Comparison of ENCODE assay signal across 8 mouse cellular contexts in the genomic region with DNA sequence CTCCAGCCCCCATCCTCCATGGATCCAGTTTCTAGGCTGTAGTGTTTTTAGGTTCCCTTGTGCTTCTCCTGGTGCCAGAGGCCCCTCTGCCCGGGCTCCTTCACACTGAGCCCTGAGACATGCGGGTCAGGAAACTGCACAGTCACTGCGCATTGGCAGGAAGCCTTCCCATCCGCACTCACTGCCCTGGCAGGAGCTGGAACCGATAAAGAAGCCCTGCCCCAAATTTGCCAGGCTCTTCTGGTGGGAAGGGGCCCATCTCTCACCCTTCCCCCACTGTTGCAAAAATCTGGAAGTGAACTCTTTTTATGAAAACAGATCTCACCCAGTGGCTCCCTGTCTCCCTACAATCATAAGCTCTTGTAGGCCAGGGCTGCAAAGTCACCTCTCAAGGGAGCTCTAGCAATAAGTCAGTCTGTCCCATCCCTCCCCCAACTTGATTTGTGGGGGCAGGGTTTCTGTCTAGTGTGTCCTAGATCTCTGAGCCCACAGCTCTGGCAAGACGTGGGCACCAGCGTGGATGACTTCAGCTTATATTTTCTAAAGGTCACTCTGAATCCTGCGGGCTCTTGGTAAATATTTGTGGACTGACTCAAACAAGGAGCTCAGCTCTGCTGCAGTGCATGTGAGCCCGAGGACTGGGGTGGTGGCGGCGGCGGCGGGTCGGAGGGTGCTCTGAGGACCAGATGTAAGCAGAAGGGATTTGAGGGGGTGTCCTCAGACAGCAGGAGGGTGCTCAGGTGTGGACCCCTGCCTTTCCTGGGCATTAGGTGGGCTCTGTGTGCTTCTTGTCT. TPM values are rescaled to one million over a fixed set of nuclear protein-coding genes. Genes with fewer than 3 reads are reported as not detected.
DNase-seq lines count a peak whose midpoint lies in the region; ATAC-seq and TF ChIP-seq lines count a peak whose summit lies in the region.

No protein-coding gene starts in this region.

- H3K4me3 ChIP-seq in bone marrow, adult 2 months (replicated peaks; ENCODE audit: control insufficient read depth, low read depth, low read length): peak overlapping the region; percentile 8
- H3K4me3 ChIP-seq in forebrain, embryonic 10.5 days: peak overlapping the region; percentile 48
- H3K4me3 ChIP-seq in hindbrain, embryonic 10.5 days: peak overlapping the region; percentile 48
- H3K4me3 ChIP-seq in limb, embryonic 10.5 days: peak overlapping the region; percentile 46
- H3K4me3 ChIP-seq in midbrain, embryonic 11.5 days (ENCODE audit: low read depth, low read length): no peak overlapping the region
- peak overlapping the region; percentile 36 for H3K4me3 ChIP-seq in stomach, postnatal 0 days (ENCODE audit: low read depth, low read length)

- peak overlapping the region; percentile 65 for H3K9ac ChIP-seq in midbrain, embryonic 11.5 days (ENCODE audit: low read length)
- H3K9ac ChIP-seq in stomach, postnatal 0 days (ENCODE audit: low read length): peak overlapping the region; percentile 73

- peaks cover 25% of the 10 kb centered on the region for H3K36me3 ChIP-seq in forebrain, embryonic 10.5 days (replicated peaks)
- H3K36me3 ChIP-seq in hindbrain, embryonic 10.5 days: peaks cover 21% of the 10 kb centered on the region
- peaks cover 21% of the 10 kb centered on the region for H3K36me3 ChIP-seq in limb, embryonic 10.5 days
- peaks cover 6% of the 10 kb centered on the region; the same call in 1 of the 2 replicates for H3K36me3 ChIP-seq in midbrain, embryonic 11.5 days (ENCODE audit: control insufficient read depth, insufficient read depth, low read length)
- H3K36me3 ChIP-seq in stomach, postnatal 0 days (ENCODE audit: control insufficient read depth, insufficient read depth, low read length): peaks cover 2% of the 10 kb centered on the region; the same call in 1 of the 2 replicates

- DNase-seq in layer of hippocampus, adult 11-12 months (ENCODE audit: low spot score): peak; percentile 61
- no peak for DNase-seq in layer of hippocampus, postnatal 14 days (ENCODE audit: low spot score in 2 of 2)
- no peak for DNase-seq in forebrain, embryonic 10.5 days (ENCODE audit: extremely low spot score, low spot score)
- peak; percentile 18 for DNase-seq in hindbrain, embryonic 10.5 days (ENCODE audit: low spot score)
- peak; percentile 41 for DNase-seq in limb, embryonic 10.5 days (ENCODE audit: low spot score)
- no peak for DNase-seq in midbrain, embryonic 11.5 days (ENCODE audit: low spot score, missing footprints)
- peak; percentile 85 for DNase-seq in stomach, postnatal 0 days (ENCODE audit: low spot score)

- no peak for TF ChIP-seq CTCF in bone marrow, adult 2 months (IDR thresholded peaks at IDR 0.05; ENCODE audit: control insufficient read depth, insufficient read depth, low read length)
- 0 out of 2 replicates have a peak, but pooled peaks have one; percentile 1 for TF ChIP-seq CTCF in stomach, postnatal 0 days (IDR thresholded peaks at IDR 0.05; ENCODE audit: low read depth)

- H3K27ac ChIP-seq in bone marrow, adult 2 months (ENCODE audit: control insufficient read depth, insufficient read depth, low read depth, low read length, poor library complexity): peak overlapping the region; percentile 97
- peak overlapping the region; percentile 91 for H3K27ac ChIP-seq in forebrain, embryonic 10.5 days
- peak overlapping the region; percentile 96 for H3K27ac ChIP-seq in hindbrain, embryonic 10.5 days
- peak overlapping the region; percentile 93 for H3K27ac ChIP-seq in limb, embryonic 10.5 days
- H3K27ac ChIP-seq in midbrain, embryonic 11.5 days (ENCODE audit: low read depth, low read length): peak overlapping the region; percentile 20; the same call in 1 of the 2 replicates
- H3K27ac ChIP-seq in stomach, postnatal 0 days (replicated peaks): peak overlapping the region; percentile 100

- peak; percentile 34 for TF ChIP-seq EP300 in stomach, postnatal 0 days (optimal IDR thresholded peaks at IDR 0.05)

- H3K4me1 ChIP-seq in bone marrow, adult 2 months (ENCODE audit: control insufficient read depth, insufficient read depth, low read length): peaks cover 6% of the 10 kb centered on the region
- H3K4me1 ChIP-seq in forebrain, embryonic 10.5 days: peaks cover 85% of the 10 kb centered on the region
- peaks cover 82% of the 10 kb centered on the region for H3K4me1 ChIP-seq in hindbrain, embryonic 10.5 days (replicated peaks)
- H3K4me1 ChIP-seq in limb, embryonic 10.5 days: peaks cover 72% of the 10 kb centered on the region
- peaks cover 52% of the 10 kb centered on the region for H3K4me1 ChIP-seq in midbrain, embryonic 11.5 days (ENCODE audit: control insufficient read depth, insufficient read depth, low read length)
- H3K4me1 ChIP-seq in stomach, postnatal 0 days (replicated peaks; ENCODE audit: control insufficient read depth, insufficient read depth): peaks cover 23% of the 10 kb centered on the region

- no peaks in the 10 kb centered on the region for H3K27me3 ChIP-seq in forebrain, embryonic 10.5 days (ENCODE audit: poor library complexity, severe bottlenecking)
- no peaks in the 10 kb centered on the region for H3K27me3 ChIP-seq in hindbrain, embryonic 10.5 days (ENCODE audit: insufficient read depth, poor library complexity, severe bottlenecking)
- H3K27me3 ChIP-seq in limb, embryonic 10.5 days (ENCODE audit: low read depth, poor library complexity, severe bottlenecking): no peaks in the 10 kb centered on the region
- H3K27me3 ChIP-seq in midbrain, embryonic 11.5 days (ENCODE audit: control insufficient read depth, insufficient read depth, low read length): no peaks in the 10 kb centered on the region
- no peaks in the 10 kb centered on the region for H3K27me3 ChIP-seq in stomach, postnatal 0 days (ENCODE audit: control insufficient read depth, insufficient read depth, low read length)

- peak; percentile 62; the same call in 1 of the 2 replicates for TF ChIP-seq POLR2A in bone marrow, adult 2 months (IDR thresholded peaks at IDR 0.05; ENCODE audit: borderline replicate concordance, control insufficient read depth, low read depth, low read length)

- peak overlapping the region; percentile 13; the same call in 1 of the 2 replicates for H3K4me2 ChIP-seq in midbrain, embryonic 11.5 days
- peak overlapping the region; percentile 79 for H3K4me2 ChIP-seq in stomach, postnatal 0 days (replicated peaks; ENCODE audit: low read depth)

- ATAC-seq in midbrain, embryonic 11.5 days (ENCODE audit: low FRiP score): no peak
- peak; percentile 15 for ATAC-seq in stomach, postnatal 0 days (ENCODE audit: low FRiP score, low TSS enrichment)

- H3K9me3 ChIP-seq in forebrain, embryonic 10.5 days: no peaks in the 10 kb centered on the region
- H3K9me3 ChIP-seq in hindbrain, embryonic 10.5 days: no peaks in the 10 kb centered on the region
- H3K9me3 ChIP-seq in limb, embryonic 10.5 days (replicated peaks): no peaks in the 10 kb centered on the region
- no peaks in the 10 kb centered on the region for H3K9me3 ChIP-seq in midbrain, embryonic 11.5 days (ENCODE audit: control insufficient read depth, low read length)
- no peaks in the 10 kb centered on the region for H3K9me3 ChIP-seq in stomach, postnatal 0 days (ENCODE audit: control insufficient read depth, low read length)

- 16% methylated on average over 14 of the region's 14 CpGs for WGBS in bone marrow, adult 2 months
- 69% methylated on average over 14 of the region's 14 CpGs for WGBS in forebrain, embryonic 10.5 days
- WGBS in hindbrain, embryonic 10.5 days: 58% methylated on average over 14 of the region's 14 CpGs
- 59% methylated on average over 14 of the region's 14 CpGs for WGBS in limb, embryonic 10.5 days
- WGBS in midbrain, embryonic 11.5 days: 65% methylated on average over 14 of the region's 14 CpGs
- WGBS in stomach, postnatal 0 days: 10% methylated on average over 14 of the region's 14 CpGs

RNA-seq across cellular contexts. Expression of gene Frmd8, which starts 26.8 kb away (rescaled TPM):
- 10 to 100 TPM; 19.8 to 20.1 TPM for total RNA-seq in layer of hippocampus, postnatal 14 days (2021)
- polyA plus RNA-seq in bone marrow, adult 2 months (2011; ENCODE audit: insufficient read depth, insufficient read length, low replicate concordance, missing spikeins): 14.3 and 18.1 TPM in 2 replicates
- 36.9 and 40.6 TPM in 2 replicates for polyA plus RNA-seq in forebrain, embryonic 10.5 days (2016; fragmentation: Nextera tagmentation; extraction: Ambion mirVana)
- polyA plus RNA-seq in hindbrain, embryonic 10.5 days (2016; fragmentation: Nextera tagmentation; extraction: Ambion mirVana): 37.2 and 37.8 TPM in 2 replicates
- polyA plus RNA-seq in limb, embryonic 10.5 days (2016; fragmentation: Nextera tagmentation; extraction: Ambion mirVana): 43.5 and 48.7 TPM in 2 replicates
- 11.5 and 14.0 TPM in 2 replicates for polyA plus RNA-seq in midbrain, embryonic 11.5 days (2014; fragmentation: Nextera tagmentation; extraction: Ambion mirVana)
- 13.8 and 18.8 TPM in 2 replicates for polyA plus RNA-seq in stomach, postnatal 0 days (2015; fragmentation: Nextera tagmentation; extraction: Ambion mirVana)

RNA-seq across cellular contexts. Expression of gene Slc25a45, which starts 29.4 kb away (rescaled TPM):
- 1 to 10 TPM; 3.6 to 3.7 TPM for total RNA-seq in layer of hippocampus, postnatal 14 days (2021)
- polyA plus RNA-seq in bone marrow, adult 2 months (2011; ENCODE audit: insufficient read depth, insufficient read length, low replicate concordance, missing spikeins): 11.6 and 24.6 TPM in 2 replicates
- 1.5 and 2.0 TPM in 2 replicates for polyA plus RNA-seq in forebrain, embryonic 10.5 days (2016; fragmentation: Nextera tagmentation; extraction: Ambion mirVana)
- 2.8 TPM in 2 replicates for polyA plus RNA-seq in hindbrain, embryonic 10.5 days (2016; fragmentation: Nextera tagmentation; extraction: Ambion mirVana)
- 1.8 TPM in 2 replicates for polyA plus RNA-seq in limb, embryonic 10.5 days (2016; fragmentation: Nextera tagmentation; extraction: Ambion mirVana)
- polyA plus RNA-seq in midbrain, embryonic 11.5 days (2014; fragmentation: Nextera tagmentation; extraction: Ambion mirVana): 1.1 and 1.8 TPM in 2 replicates
- polyA plus RNA-seq in stomach, postnatal 0 days (2015; fragmentation: Nextera tagmentation; extraction: Ambion mirVana): 2.9 and 3.2 TPM in 2 replicates

RNA-seq across cellular contexts. Expression of gene Tigd3, which starts 45.7 kb away (rescaled TPM):
- total RNA-seq in layer of hippocampus, postnatal 14 days (2021): 1 to 10 TPM; 3.4 to 4.2 TPM
- polyA plus RNA-seq in bone marrow, adult 2 months (2011; ENCODE audit: insufficient read depth, insufficient read length, low replicate concordance, missing spikeins): 4.4 and 6.4 TPM in 2 replicates
- polyA plus RNA-seq in forebrain, embryonic 10.5 days (2016; fragmentation: Nextera tagmentation; extraction: Ambion mirVana): 9.0 and 9.1 TPM in 2 replicates
- polyA plus RNA-seq in hindbrain, embryonic 10.5 days (2016; fragmentation: Nextera tagmentation; extraction: Ambion mirVana): 9.9 and 11.3 TPM in 2 replicates
- 5.2 and 5.9 TPM in 2 replicates for polyA plus RNA-seq in limb, embryonic 10.5 days (2016; fragmentation: Nextera tagmentation; extraction: Ambion mirVana)
- 7.3 and 8.3 TPM in 2 replicates for polyA plus RNA-seq in midbrain, embryonic 11.5 days (2014; fragmentation: Nextera tagmentation; extraction: Ambion mirVana)
- polyA plus RNA-seq in stomach, postnatal 0 days (2015; fragmentation: Nextera tagmentation; extraction: Ambion mirVana): 0.77 and 1.0 TPM in 2 replicates

Comparison
In these comparisons a context has a peak if more than half of its experiments do, and no peak if none do; other contexts are left out.
1. DNase-seq: peak in layer of hippocampus, adult 11-12 months (single experiment), hindbrain, embryonic 10.5 days (single experiment), limb, embryonic 10.5 days (single experiment) and stomach, postnatal 0 days (single experiment); none in layer of hippocampus, postnatal 14 days (0 of 2), forebrain, embryonic 10.5 days (single experiment) and midbrain, embryonic 11.5 days (single experiment).
2. H3K27ac ChIP-seq: peak in every context shown above with its lines; median percentile 100 in stomach, postnatal 0 days; 97 in bone marrow, adult 2 months; 96 in hindbrain, embryonic 10.5 days; 93 in limb, embryonic 10.5 days; 91 in forebrain, embryonic 10.5 days; 20 in midbrain, embryonic 11.5 days.